Mouse (Mus musculus) midbrain, postnatal 0 days (tissue): ENCODE results near the gene Ola1. TPM values are rescaled to one million over a fixed set of nuclear protein-coding genes. Genes with fewer than 3 reads are reported as not detected.

Experiments used
- ATAC-seq: fragments of 200-750 bp; cut with Nextera tagmentation; 2 replicates; pipeline ENCODE4 v1.8.0; 2017; ENCODE audit warnings: moderate number of reproducible peaks, mild to moderate bottlenecking, moderate TSS enrichment, moderate library complexity; ENCODE audit not compliant: low FRiP score
- DNase-seq: peaks from one replicate; pipeline ENCODE4 v3.0.0-alpha.2; 2015; ENCODE audit warnings: low spot score
- H3K27ac ChIP-seq: fragments of 300-500 bp; sonication (generic); 2 replicates; pipeline ENCODE4 v1.5.1; 2014; ENCODE audit warnings: low read depth, mild to moderate bottlenecking, low read length, mixed read lengths
- H3K27me3 ChIP-seq: fragments of 300-500 bp; sonication (generic); 2 replicates; pipeline ENCODE4 v1.6.1; 2014; ENCODE audit warnings: low read length, control low read depth, mixed read lengths; ENCODE audit not compliant: insufficient read depth
- H3K36me3 ChIP-seq: fragments of 300-500 bp; sonication (generic); 2 replicates; pipeline ENCODE4 v1.6.1; 2014; ENCODE audit warnings: low read length, control low read depth, mixed read lengths; ENCODE audit not compliant: insufficient read depth
- H3K4me1 ChIP-seq: fragments of 300-500 bp; sonication (generic); 2 replicates; pipeline ENCODE4 v1.6.1; 2014; ENCODE audit warnings: mild to moderate bottlenecking, control low read depth, antibody characterized with exemption, low read length, mixed read lengths; ENCODE audit not compliant: insufficient read depth
- H3K4me2 ChIP-seq: fragments of 300-500 bp; sonication (generic); 2 replicates; pipeline ENCODE4 v1.6.1; 2014; ENCODE audit warnings: low read depth, mild to moderate bottlenecking, low read length, mixed read lengths; ENCODE audit not compliant: poor library complexity, severe bottlenecking
- H3K4me3 ChIP-seq: fragments of 300-500 bp; sonication (generic); 2 replicates; pipeline ENCODE4 v1.5.1; 2014; ENCODE audit warnings: low read depth, mild to moderate bottlenecking, low read length, moderate library complexity
- H3K9ac ChIP-seq: fragments of 300-500 bp; sonication (generic); replicated peaks from 2 replicates; pipeline ENCODE4 v1.6.1; 2014; ENCODE audit warnings: mild to moderate bottlenecking, low read length, moderate library complexity, mixed read lengths; ENCODE audit not compliant: poor library complexity, severe bottlenecking
- H3K9me3 ChIP-seq: fragments of 300-500 bp; sonication (generic); 2 replicates; pipeline ENCODE4 v1.6.1; 2016; ENCODE audit warnings: low read length, control low read depth
- CTCF ChIP-seq: IDR thresholded peaks from 2 replicates; pipeline ENCODE4 v1.5.1; 2016; ENCODE audit warnings: antibody characterized with exemption, mild to moderate bottlenecking
- WGBS: fragments of 180-500 bp; shearing (Covaris S2); extraction: QIAGEN DNeasy Blood & Tissue Kit; methylation state at CpG from one replicate; pipeline ENCODE4 v1.1.7; 2014; 5-methylcytosine and 5-hydroxymethylcytosine counted together
- polyA plus RNA-seq: library from polyadenylated mRNA; unstranded; fragments of >200 nt; fragmentation: Nextera tagmentation; extraction: Ambion mirVana; gene quantifications from 2 replicates; pipeline ENCODE4 v1.2.1, GENCODE M21; 2015
- total RNA-seq: library from RNA; depleted of rRNA; stranded (reverse); fragments of >200 nt; gene quantifications from 2 replicates; pipeline ENCODE4 v1.2.3, GENCODE M21; 2014

Gene Ola1
- total and polyA plus RNA-seq, 2 experiments from 2014 or later: 50.2 to 91.7 TPM

GRCm38 (mm10) chr2:73059550-73060258 lies 159.0 kb downstream of the Ola1 start:
- no peak for ATAC-seq
- H3K4me2 ChIP-seq: no peak overlapping the region
- H3K27me3 ChIP-seq: no peaks in the 10 kb centered on the region
- no peaks in the 10 kb centered on the region for H3K36me3 ChIP-seq
- no peak overlapping the region for H3K27ac ChIP-seq
- peak; percentile 54 for TF ChIP-seq CTCF
- no peak overlapping the region for H3K9ac ChIP-seq
- no peaks in the 10 kb centered on the region for H3K9me3 ChIP-seq
- 43% methylated on average over 12 of the region's 12 CpGs for WGBS
- H3K4me1 ChIP-seq: no peaks in the 10 kb centered on the region
- no peak for DNase-seq
- no peak overlapping the region for H3K4me3 ChIP-seq

- no peak overlapping the region for H3K27ac ChIP-seq
- H3K9ac ChIP-seq: no peak overlapping the region
- no peak overlapping the region for H3K4me2 ChIP-seq
- DNase-seq (no peak), ATAC-seq (no peak)
- TF ChIP-seq CTCF: no peak
- no peaks in the 10 kb centered on the region for H3K9me3 ChIP-seq
- H3K4me1 ChIP-seq: no peaks in the 10 kb centered on the region
- no peaks in the 10 kb centered on the region for H3K27me3 ChIP-seq
- WGBS: 97% methylated on average over 1 of the region's 1 CpGs
- no peaks in the 10 kb centered on the region for H3K36me3 ChIP-seq
- no peak overlapping the region for H3K4me3 ChIP-seq
Observed at GRCm38 (mm10) chr2:73058344-73058743, 160.4 kb downstream of the Ola1 start.

GRCm38 (mm10) chr2:73057589-73057988 lies 161.1 kb downstream of the Ola1 start:
- H3K9ac ChIP-seq: no peak overlapping the region
- H3K4me3 ChIP-seq: no peak overlapping the region
- H3K27me3 ChIP-seq: no peaks in the 10 kb centered on the region
- no peak for TF ChIP-seq CTCF
- ATAC-seq: no peak
- no peaks in the 10 kb centered on the region for H3K36me3 ChIP-seq
- no peak overlapping the region for H3K4me2 ChIP-seq
- H3K9me3 ChIP-seq: no peaks in the 10 kb centered on the region
- H3K27ac ChIP-seq: no peak overlapping the region
- H3K4me1 ChIP-seq: no peaks in the 10 kb centered on the region
- DNase-seq: no peak
- WGBS: 93% methylated on average over 2 of the region's 2 CpGs

- no peaks in the 10 kb centered on the region for H3K27me3 ChIP-seq
- TF ChIP-seq CTCF: no peak
- H3K36me3 ChIP-seq: no peaks in the 10 kb centered on the region
- 85% methylated on average over 17 of the region's 17 CpGs for WGBS
- no peaks in the 10 kb centered on the region for H3K9me3 ChIP-seq
- ATAC-seq: no peak
- DNase-seq: no peak
- H3K4me3 ChIP-seq: no peak overlapping the region
- no peak overlapping the region for H3K4me2 ChIP-seq
- no peak overlapping the region; the same call in 1 of the 2 replicates for H3K27ac ChIP-seq
- no peak overlapping the region for H3K9ac ChIP-seq
- H3K4me1 ChIP-seq: no peaks in the 10 kb centered on the region
Observed at GRCm38 (mm10) chr2:73056090-73056956, 162.4 kb downstream of the Ola1 start.

- Histone ChIP-seq H3K4me2 (no peak overlapping the region), H3K4me3 (no peak overlapping the region), H3K4me1 (no peaks in the 10 kb centered on the region), H3K27me3 (no peaks in the 10 kb centered on the region), H3K27ac (no peak overlapping the region), H3K9me3 (no peaks in the 10 kb centered on the region), H3K9ac (no peak overlapping the region), H3K36me3 (no peaks in the 10 kb centered on the region)
- no peak for ATAC-seq
- no peak for DNase-seq
- WGBS: 88% methylated on average over 9 of the region's 9 CpGs
- TF ChIP-seq CTCF: no peak
Observed at GRCm38 (mm10) chr2:73053791-73054490, 164.8 kb downstream of the Ola1 start.
